Mouse (Mus musculus): ENCODE results near the gene Dclk2. TPM values are rescaled to one million over a fixed set of nuclear protein-coding genes. Genes with fewer than 3 reads are reported as not detected.

The Dclk2 gene
- polyA plus RNA-seq, 1 experiment = 0.80 TPM

DNA sequence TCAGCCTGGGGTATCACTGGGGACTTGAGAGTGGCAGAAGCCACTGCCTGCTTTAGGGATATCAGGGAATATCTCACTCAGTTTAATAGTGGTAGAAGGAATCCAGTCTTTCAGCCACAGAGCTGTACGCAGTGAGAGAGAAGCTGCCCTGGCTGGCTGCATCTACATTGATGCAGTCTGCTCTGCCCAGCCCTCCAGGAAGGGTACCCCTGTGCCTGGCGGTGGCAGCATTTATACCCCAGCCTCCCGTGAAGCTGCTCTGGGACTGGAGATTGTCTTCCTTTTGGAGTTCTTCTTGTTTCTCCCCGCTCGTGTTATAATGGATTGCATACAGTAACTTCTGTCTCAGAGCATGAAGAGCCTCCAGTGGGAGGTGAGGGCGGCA is 145.2 kb downstream of the Dclk2 start:
- TF ChIP-seq CEBPB (IDR thresholded peaks at IDR 0.05; ENCODE audit: low read depth) (no peak), USF1 (IDR thresholded peaks at IDR 0.05; ENCODE audit: low read depth) (no peak), MYOD1 (IDR thresholded peaks at IDR 0.05; ENCODE audit: control insufficient read depth, insufficient read length, low read depth) (no peak), FOSL1 (IDR thresholded peaks at IDR 0.05; ENCODE audit: insufficient read depth, low read length, poor library complexity, severe bottlenecking) (no peak), CTCF (IDR thresholded peaks at IDR 0.05; ENCODE audit: control insufficient read depth, insufficient read depth, insufficient read length) (no peak), MAX (IDR thresholded peaks at IDR 0.05) (no peak), MYOG (IDR thresholded peaks at IDR 0.05; ENCODE audit: control insufficient read depth, extremely low read depth, insufficient read length) (no peak)
- H3K4me3 ChIP-seq (ENCODE audit: insufficient read depth, poor library complexity, severe bottlenecking) = no peak overlapping the region
- H3K79me2 ChIP-seq (ENCODE audit: control insufficient read depth, insufficient read depth) = no peaks in the 10 kb centered on the region
- H3K27me3 ChIP-seq (ENCODE audit: control insufficient read depth, insufficient read depth, insufficient read length) = no peaks in the 10 kb centered on the region
- no peaks in the 10 kb centered on the region for H3K79me3 ChIP-seq (ENCODE audit: low read depth)
- H3K36me3 ChIP-seq (ENCODE audit: control insufficient read depth, insufficient read depth) = no peaks in the 10 kb centered on the region
- no peak overlapping the region for H3ac ChIP-seq (ENCODE audit: control insufficient read depth, insufficient read length, low read depth)

DNA sequence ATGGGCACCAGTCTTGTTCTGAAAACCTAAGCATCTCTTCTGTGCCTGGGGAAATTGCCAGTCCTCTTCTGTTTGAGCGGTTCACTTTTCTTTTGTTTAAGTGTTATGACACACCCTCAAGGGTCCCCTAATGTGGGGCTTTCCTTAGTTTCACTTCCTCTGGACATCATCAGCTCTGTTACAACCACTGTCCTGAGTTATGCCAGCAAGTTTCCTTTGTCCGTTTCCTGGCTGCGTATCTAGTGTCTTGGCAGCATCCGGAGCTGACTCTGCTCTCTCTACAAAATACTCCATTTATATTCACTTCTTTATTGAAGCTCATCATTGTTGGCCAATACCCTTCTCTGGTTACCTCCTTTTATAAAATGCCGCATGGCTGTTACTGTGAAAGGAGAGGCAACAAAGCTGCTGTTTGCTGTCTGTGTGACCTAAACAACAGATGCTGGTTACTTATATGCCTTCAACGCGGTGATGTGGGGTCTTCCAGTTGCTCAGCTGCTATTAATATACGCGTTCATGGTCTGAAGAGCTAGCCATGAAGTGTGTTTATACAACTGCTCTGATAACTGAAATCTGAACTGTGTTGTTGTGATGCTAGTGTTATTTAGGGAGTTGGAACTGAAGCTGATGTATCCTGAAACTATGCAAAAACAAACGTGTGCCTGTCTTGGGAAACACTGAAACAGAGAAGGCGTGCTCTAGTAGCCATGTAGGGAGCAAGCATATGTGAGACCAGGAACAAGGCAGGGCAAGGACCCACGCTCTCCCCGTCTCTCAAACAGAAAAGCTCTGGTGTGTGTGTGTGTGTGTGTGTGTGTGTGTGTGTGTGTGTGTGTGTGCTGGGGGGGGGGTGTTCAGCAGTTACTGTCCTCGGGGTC is 145.8 kb downstream of the Dclk2 start:
- TF ChIP-seq CTCF (IDR thresholded peaks at IDR 0.05; ENCODE audit: control insufficient read depth, insufficient read depth, insufficient read length) (no peak), USF1 (IDR thresholded peaks at IDR 0.05; ENCODE audit: low read depth) (no peak), MAX (IDR thresholded peaks at IDR 0.05) (no peak), CEBPB (IDR thresholded peaks at IDR 0.05; ENCODE audit: low read depth) (no peak), MYOG (IDR thresholded peaks at IDR 0.05; ENCODE audit: control insufficient read depth, extremely low read depth, insufficient read length) (no peak), FOSL1 (IDR thresholded peaks at IDR 0.05; ENCODE audit: insufficient read depth, low read length, poor library complexity, severe bottlenecking) (no peak), MYOD1 (IDR thresholded peaks at IDR 0.05; ENCODE audit: control insufficient read depth, insufficient read length, low read depth) (no peak)
- H3K36me3 ChIP-seq (ENCODE audit: control insufficient read depth, insufficient read depth) = no peaks in the 10 kb centered on the region
- H3K27me3 ChIP-seq (ENCODE audit: control insufficient read depth, insufficient read depth, insufficient read length) = no peaks in the 10 kb centered on the region
- no peaks in the 10 kb centered on the region for H3K79me2 ChIP-seq (ENCODE audit: control insufficient read depth, insufficient read depth)
- no peak overlapping the region for H3ac ChIP-seq (ENCODE audit: control insufficient read depth, insufficient read length, low read depth)
- H3K4me3 ChIP-seq (ENCODE audit: insufficient read depth, poor library complexity, severe bottlenecking) = no peak overlapping the region
- no peaks in the 10 kb centered on the region for H3K79me3 ChIP-seq (ENCODE audit: low read depth)

DNA sequence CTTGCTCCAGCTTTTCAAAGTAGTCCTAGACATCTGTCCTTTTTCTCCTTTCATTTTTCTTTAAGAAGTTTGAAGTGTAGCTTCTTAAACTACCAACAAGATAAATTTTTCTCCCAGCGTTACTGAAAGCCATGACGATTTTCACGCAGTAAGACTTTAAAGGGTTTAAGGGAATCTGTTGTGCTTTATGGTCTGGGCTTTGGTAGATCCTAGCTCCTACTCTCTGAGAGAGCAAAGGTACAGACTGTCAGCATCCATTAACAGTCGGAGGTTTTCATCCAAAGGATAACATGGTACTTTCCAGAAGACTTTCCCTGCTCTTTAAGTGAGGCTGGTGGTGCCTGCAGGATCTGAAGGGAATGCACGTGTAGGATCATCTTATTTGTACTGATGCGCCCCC is 151.7 kb downstream of the Dclk2 start:
- no peaks in the 10 kb centered on the region for H3K79me2 ChIP-seq (ENCODE audit: control insufficient read depth, insufficient read depth)
- no peaks in the 10 kb centered on the region for H3K79me3 ChIP-seq (ENCODE audit: low read depth)
- H3ac ChIP-seq (ENCODE audit: control insufficient read depth, insufficient read length, low read depth) = no peak overlapping the region
- H3K4me3 ChIP-seq (ENCODE audit: insufficient read depth, poor library complexity, severe bottlenecking) = no peak overlapping the region
- no peaks in the 10 kb centered on the region for H3K36me3 ChIP-seq (ENCODE audit: control insufficient read depth, insufficient read depth)
- TF ChIP-seq MYOG (IDR thresholded peaks at IDR 0.05; ENCODE audit: control insufficient read depth, extremely low read depth, insufficient read length) = no peak
- no peak for TF ChIP-seq FOSL1 (IDR thresholded peaks at IDR 0.05; ENCODE audit: insufficient read depth, low read length, poor library complexity, severe bottlenecking)
- TF ChIP-seq MAX (IDR thresholded peaks at IDR 0.05) = no peak
- no peak for TF ChIP-seq USF1 (IDR thresholded peaks at IDR 0.05; ENCODE audit: low read depth)
- TF ChIP-seq CTCF (IDR thresholded peaks at IDR 0.05; ENCODE audit: control insufficient read depth, insufficient read depth, insufficient read length) = no peak
- TF ChIP-seq CEBPB (IDR thresholded peaks at IDR 0.05; ENCODE audit: low read depth) = no peak
- H3K27me3 ChIP-seq (ENCODE audit: control insufficient read depth, insufficient read depth, insufficient read length) = no peaks in the 10 kb centered on the region

DNA sequence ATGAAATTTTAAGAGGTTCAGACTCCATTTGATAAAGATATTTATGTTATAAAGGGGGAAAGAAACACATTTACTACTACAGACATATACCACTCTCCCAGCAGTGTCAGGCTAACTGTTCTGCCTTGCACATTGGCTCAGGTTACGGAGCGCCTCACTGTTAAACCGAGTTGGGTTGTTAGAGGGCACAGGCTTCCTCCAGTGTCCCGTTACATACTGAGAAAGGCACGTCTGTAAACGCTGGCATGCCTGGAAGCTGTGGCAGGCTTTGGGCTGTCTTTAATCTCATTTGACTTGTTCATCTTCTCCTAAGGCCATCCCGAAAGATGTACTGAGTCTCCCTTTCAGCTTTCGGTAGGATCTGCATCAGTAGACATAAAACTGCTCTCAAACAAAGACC is 152.1 kb downstream of the Dclk2 start:
- H3K4me3 ChIP-seq (ENCODE audit: insufficient read depth, poor library complexity, severe bottlenecking) = no peak overlapping the region
- no peaks in the 10 kb centered on the region for H3K27me3 ChIP-seq (ENCODE audit: control insufficient read depth, insufficient read depth, insufficient read length)
- H3K79me2 ChIP-seq (ENCODE audit: control insufficient read depth, insufficient read depth) = no peaks in the 10 kb centered on the region
- H3ac ChIP-seq (ENCODE audit: control insufficient read depth, insufficient read length, low read depth) = no peak overlapping the region
- no peaks in the 10 kb centered on the region for H3K79me3 ChIP-seq (ENCODE audit: low read depth)
- H3K36me3 ChIP-seq (ENCODE audit: control insufficient read depth, insufficient read depth) = no peaks in the 10 kb centered on the region
- no peak for TF ChIP-seq CEBPB (IDR thresholded peaks at IDR 0.05; ENCODE audit: low read depth)
- no peak for TF ChIP-seq CTCF (IDR thresholded peaks at IDR 0.05; ENCODE audit: control insufficient read depth, insufficient read depth, insufficient read length)
- TF ChIP-seq MYOG (IDR thresholded peaks at IDR 0.05; ENCODE audit: control insufficient read depth, extremely low read depth, insufficient read length) = no peak
- TF ChIP-seq USF1 (IDR thresholded peaks at IDR 0.05; ENCODE audit: low read depth) = no peak
- TF ChIP-seq MAX (IDR thresholded peaks at IDR 0.05) = no peak
- no peak for TF ChIP-seq FOSL1 (IDR thresholded peaks at IDR 0.05; ENCODE audit: insufficient read depth, low read length, poor library complexity, severe bottlenecking)
- TF ChIP-seq MYOD1 (IDR thresholded peaks at IDR 0.05; ENCODE audit: control insufficient read depth, insufficient read length, low read depth) = no peak

DNA sequence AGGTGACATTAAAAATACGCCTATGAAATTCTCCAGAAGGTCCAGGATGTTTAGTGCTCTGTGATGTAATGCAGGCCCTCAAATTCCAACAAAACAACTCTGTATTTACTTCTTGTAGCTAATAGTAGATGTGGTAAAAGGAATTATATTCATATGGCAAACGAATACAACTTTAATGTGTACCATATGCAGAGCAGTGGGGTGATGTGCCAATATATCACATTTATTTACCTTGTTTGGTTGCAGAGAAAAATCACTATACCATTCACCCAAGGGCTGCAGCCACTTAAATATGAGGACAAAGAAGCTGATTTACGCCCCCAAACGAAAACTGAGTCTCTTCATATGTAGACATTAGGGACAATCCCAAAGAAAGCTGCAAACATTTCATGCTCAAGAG is 158.2 kb downstream of the Dclk2 start:
- H3K79me3 ChIP-seq (ENCODE audit: low read depth) = no peaks in the 10 kb centered on the region
- TF ChIP-seq CTCF (IDR thresholded peaks at IDR 0.05; ENCODE audit: control insufficient read depth, insufficient read depth, insufficient read length) (no peak), CEBPB (IDR thresholded peaks at IDR 0.05; ENCODE audit: low read depth) (no peak), FOSL1 (IDR thresholded peaks at IDR 0.05; ENCODE audit: insufficient read depth, low read length, poor library complexity, severe bottlenecking) (no peak), MYOD1 (IDR thresholded peaks at IDR 0.05; ENCODE audit: control insufficient read depth, insufficient read length, low read depth) (no peak), USF1 (IDR thresholded peaks at IDR 0.05; ENCODE audit: low read depth) (no peak), MAX (IDR thresholded peaks at IDR 0.05) (no peak), MYOG (IDR thresholded peaks at IDR 0.05; ENCODE audit: control insufficient read depth, extremely low read depth, insufficient read length) (no peak)
- H3K27me3 ChIP-seq (ENCODE audit: control insufficient read depth, insufficient read depth, insufficient read length) = no peaks in the 10 kb centered on the region
- no peak overlapping the region for H3ac ChIP-seq (ENCODE audit: control insufficient read depth, insufficient read length, low read depth)
- H3K79me2 ChIP-seq (ENCODE audit: control insufficient read depth, insufficient read depth) = no peaks in the 10 kb centered on the region
- no peaks in the 10 kb centered on the region for H3K36me3 ChIP-seq (ENCODE audit: control insufficient read depth, insufficient read depth)
- H3K4me3 ChIP-seq (ENCODE audit: insufficient read depth, poor library complexity, severe bottlenecking) = no peak overlapping the region

Data from C2C12 (cell line).